Mouse (Mus musculus): ENCODE data around the gene Spred2. TPM values are rescaled to one million over a fixed set of nuclear protein-coding genes. Genes with fewer than 3 reads are reported as not detected.

The Spred2 gene
- total and polyA plus RNA-seq, 3 experiments: 7.8 to 76.0 (median 25.9) TPM

DNA sequence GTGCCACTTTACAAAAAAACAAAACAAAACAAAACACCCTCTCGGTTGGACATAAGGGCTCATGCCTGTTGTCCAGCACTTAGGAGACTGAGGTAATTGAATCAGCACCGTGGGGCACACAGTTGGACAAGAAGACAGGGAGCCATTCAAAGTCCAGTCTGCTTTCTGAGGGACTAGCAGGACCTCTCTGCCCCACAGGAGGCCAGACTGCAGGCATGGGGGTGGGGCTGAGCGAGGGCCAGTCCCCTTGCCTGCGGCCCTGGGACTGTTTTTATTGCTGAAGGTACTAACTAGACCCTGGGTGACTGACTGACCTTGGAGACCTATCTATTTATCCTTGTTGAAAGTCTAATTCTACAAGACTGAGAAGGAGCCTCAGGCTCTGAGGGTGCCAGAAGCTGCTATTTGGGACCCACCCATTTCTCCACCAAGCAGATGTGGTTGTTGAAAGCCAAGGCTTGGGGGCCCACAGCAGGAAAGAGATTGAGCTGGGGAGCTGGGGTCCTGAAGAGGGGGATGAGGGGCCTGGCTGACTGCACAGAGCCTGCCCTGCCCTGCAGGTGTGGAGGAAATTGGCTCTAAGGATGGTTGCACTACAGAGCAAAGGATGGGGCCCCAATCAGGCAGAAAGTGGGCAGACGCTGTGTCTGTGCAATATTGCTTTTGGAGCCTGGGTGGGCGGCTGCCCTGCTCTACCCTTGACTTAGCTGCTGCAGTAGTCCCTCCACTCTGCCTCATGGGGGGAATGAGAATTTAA lies 117.2 kb downstream of the Spred2 start:
- peaks cover 9 to 19% of the 10 kb centered on the region in 2 experiments; a peak in 3 of 4 replicates for H3K4me1 ChIP-seq (ENCODE audit: control insufficient read depth in 1 of 2, insufficient read depth in 2 of 2, low read length in 2 of 2)
- TF ChIP-seq POLR2AphosphoS2 (IDR thresholded peaks at IDR 0.05; ENCODE audit: low read length): no peak

DNA sequence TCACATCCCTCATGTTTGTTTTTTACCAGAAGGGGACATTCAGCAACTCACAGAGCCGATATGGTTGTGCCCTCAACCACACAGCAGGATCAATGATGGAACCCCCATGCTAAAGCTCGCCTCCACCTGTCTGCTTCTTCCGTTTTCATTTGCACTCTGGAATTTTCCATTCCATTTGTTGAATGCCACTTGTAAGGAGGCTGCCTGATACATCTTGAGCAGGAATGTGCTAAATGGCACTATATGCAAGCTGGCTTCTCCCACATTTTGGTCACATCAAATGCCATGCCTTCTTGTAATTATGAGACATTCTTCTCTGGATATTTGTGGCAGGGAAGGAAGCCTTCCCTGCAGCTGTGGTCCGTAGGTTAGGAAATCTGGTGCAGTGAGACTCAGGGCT lies 117.9 kb downstream of the Spred2 start:
- no peaks in the 10 kb centered on the region for H3K27me3 ChIP-seq (ENCODE audit: control insufficient read depth in 1 of 2, insufficient read depth in 2 of 2, low read length in 2 of 2)
- H3K36me3 ChIP-seq (ENCODE audit: control insufficient read depth in 1 of 2, insufficient read depth in 2 of 2, low read length in 2 of 2): peaks cover 0 to 3% of the 10 kb centered on the region in 2 experiments; a peak in 2 of 4 replicates
- no peak overlapping the region for H3K9ac ChIP-seq (ENCODE audit: control insufficient read depth, low read depth, low read length, poor library complexity, severe bottlenecking)
- TF ChIP-seq MAX (IDR thresholded peaks at IDR 0.05; ENCODE audit: low read length) (no peak), MYC (IDR thresholded peaks at IDR 0.05; ENCODE audit: low read depth, low read length) (no peak), GATA1 (IDR thresholded peaks at IDR 0.05; ENCODE audit: low read depth, low read length) (no peak), GABPA (IDR thresholded peaks at IDR 0.05; ENCODE audit: low read depth, low read length) (no peak), NELFE (IDR thresholded peaks at IDR 0.05; ENCODE audit: low read depth, low read length) (no peak), ZKSCAN1 (IDR thresholded peaks at IDR 0.05; ENCODE audit: low read depth, low read length) (no peak), CTCF (IDR thresholded peaks at IDR 0.05 in 2 of 3, conservative IDR thresholded peaks at IDR 0.05 in 1 of 3; ENCODE audit: control insufficient read depth in 1 of 3, insufficient read depth in 1 of 3, low read depth in 2 of 3, low read length in 3 of 3, poor library complexity in 1 of 3, severe bottlenecking in 1 of 3) (no peak), NRF1 (IDR thresholded peaks at IDR 0.05; ENCODE audit: insufficient read depth, low read depth, low read length, poor library complexity, severe bottlenecking) (no peak), TBP (IDR thresholded peaks at IDR 0.05; ENCODE audit: low read depth, low read length) (no peak), EP300 (IDR thresholded peaks at IDR 0.05; ENCODE audit: low read depth in 1 of 2, low read length in 2 of 2) (no peak), CHD2 (IDR thresholded peaks at IDR 0.05; ENCODE audit: low read length) (no peak), HCFC1 (IDR thresholded peaks at IDR 0.05; ENCODE audit: low read depth, low read length) (no peak), UBTF (IDR thresholded peaks at IDR 0.05; ENCODE audit: borderline replicate concordance, insufficient read depth, low read depth, low read length) (no peak), USF1 (IDR thresholded peaks at IDR 0.05; ENCODE audit: low read depth, low read length) (no peak), BHLHE40 (IDR thresholded peaks at IDR 0.05; ENCODE audit: borderline replicate concordance, low read depth, low read length) (no peak)
- DNase-seq (ENCODE audit: low read depth, low spot score): no peak
- H3K4me3 ChIP-seq (ENCODE audit: control insufficient read depth in 1 of 2, insufficient read depth in 1 of 2, low read depth in 2 of 2, low read length in 2 of 2): no peak overlapping the region
- no peak overlapping the region for H3K27ac ChIP-seq (ENCODE audit: control insufficient read depth, low read depth, low read length)
- H3K4me1 ChIP-seq (ENCODE audit: control insufficient read depth in 1 of 2, insufficient read depth in 2 of 2, low read length in 2 of 2): peaks cover 9 to 19% of the 10 kb centered on the region in 2 experiments; a peak in 3 of 4 replicates
- H3K79me2 ChIP-seq (ENCODE audit: control insufficient read depth, insufficient read depth, low read length, poor library complexity): no peaks in the 10 kb centered on the region
- H3K9me3 ChIP-seq (replicated peaks; ENCODE audit: insufficient read depth, low read length): no peaks in the 10 kb centered on the region

More for the DNA sequence above, 117.2 kb downstream of the Spred2 start:
- Histone ChIP-seq H3K9me3 (replicated peaks; ENCODE audit: insufficient read depth, low read length) (no peaks in the 10 kb centered on the region), H3K27ac (ENCODE audit: control insufficient read depth, low read depth, low read length) (no peak overlapping the region), H3K36me3 (ENCODE audit: control insufficient read depth in 1 of 2, insufficient read depth in 2 of 2, low read length in 2 of 2) (peaks cover 0 to 3% of the 10 kb centered on the region in 2 experiments; a peak in 2 of 4 replicates), H3K4me3 (ENCODE audit: control insufficient read depth in 1 of 2, insufficient read depth in 1 of 2, low read depth in 2 of 2, low read length in 2 of 2) (no peak overlapping the region), H3K27me3 (ENCODE audit: control insufficient read depth in 1 of 2, insufficient read depth in 2 of 2, low read length in 2 of 2) (no peaks in the 10 kb centered on the region), H3K9ac (ENCODE audit: control insufficient read depth, low read depth, low read length, poor library complexity, severe bottlenecking) (no peak overlapping the region), H3K79me2 (ENCODE audit: control insufficient read depth, insufficient read depth, low read length, poor library complexity) (no peaks in the 10 kb centered on the region)
- no peak for DNase-seq (ENCODE audit: low read depth, low spot score)
